Mouse (Mus musculus) CH12.LX (cell line): ENCODE measurements around the gene Crygb. TPM values are rescaled to one million over a fixed set of nuclear protein-coding genes. Genes with fewer than 3 reads are reported as not detected.

Source experiments
- DNase-seq: peaks from one replicate; pipeline ENCODE4 v3.0.0-alpha.2; 2013; ENCODE audit errors: extremely low read depth
- H3K27ac ChIP-seq: 2 replicates; pipeline ENCODE4 v1.5.1; 2012; ENCODE audit warnings: low read depth, mild to moderate bottlenecking, control low read depth, moderate library complexity; ENCODE audit not compliant: insufficient read depth
- H3K27me3 ChIP-seq: replicated peaks from 2 replicates; pipeline ENCODE3; 2012; ENCODE audit warnings: inconsistent platforms
- H3K36me3 ChIP-seq, 2 experiments: replicated peaks in 1 of 2; 2 replicates each; pipeline versions ENCODE3 to v1.6.1; 2012; ENCODE audit warnings: inconsistent platforms in 1 of 2, low read length in 1 of 2, mild to moderate bottlenecking in 1 of 2, mixed read lengths in 1 of 2, moderate library complexity in 1 of 2; ENCODE audit not compliant: control insufficient read depth in 1 of 2, insufficient read depth in 1 of 2
- H3K4me1 ChIP-seq, 2 experiments: 2 replicates each; pipeline ENCODE4 v1.6.1; 2012; ENCODE audit warnings: inconsistent platforms in 1 of 2, moderate library complexity in 1 of 2; ENCODE audit not compliant: insufficient read depth in 2 of 2, control insufficient read depth in 1 of 2
- H3K4me2 ChIP-seq: 2 replicates; pipeline ENCODE4 v1.6.1; 2012; ENCODE audit warnings: low read depth, mild to moderate bottlenecking, control low read depth; ENCODE audit not compliant: poor library complexity, insufficient read depth, severe bottlenecking
- H3K4me3 ChIP-seq, 3 experiments: fragments of 150-350 bp in 1 of 3; sonication (generic) in 1 of 3; replicated peaks in 1 of 3; 2 replicates each; pipeline versions ENCODE3 to v1.5.1; 2011 to 2012; ENCODE audit warnings: low read depth in 2 of 3, low read length in 2 of 3, mild to moderate bottlenecking in 2 of 3, moderate library complexity in 2 of 3, control low read depth in 1 of 3, improper control_type of control experiment in 1 of 3, inconsistent platforms in 1 of 3, mixed read lengths in 1 of 3; ENCODE audit not compliant: poor library complexity in 1 of 3
- H3K79me2 ChIP-seq: replicated peaks from 2 replicates; pipeline ENCODE4 v1.6.1; 2012; ENCODE audit warnings: mild to moderate bottlenecking, moderate library complexity; ENCODE audit not compliant: control insufficient read depth, poor library complexity, insufficient read depth, severe bottlenecking; ENCODE audit errors: extremely low read depth
- H3K9ac ChIP-seq: 2 replicates; pipeline ENCODE4 v1.6.1; 2012; ENCODE audit warnings: low read depth, mild to moderate bottlenecking, control low read depth, moderate library complexity; ENCODE audit not compliant: insufficient read depth
- H3K9me3 ChIP-seq: replicated peaks from 2 replicates; pipeline ENCODE3; 2012; ENCODE audit warnings: low read length, inconsistent platforms, mixed read lengths
- CHD1 ChIP-seq: IDR thresholded peaks from 2 replicates; pipeline ENCODE4 v1.6.1; 2012; ENCODE audit warnings: low read depth, low read length, improper control_type of control experiment, inconsistent platforms
- CHD2 ChIP-seq: IDR thresholded peaks from 2 replicates; pipeline ENCODE4 v1.6.1; 2011; ENCODE audit warnings: low read length, improper control_type of control experiment
- CTCF ChIP-seq, 2 experiments: IDR thresholded peaks in 1 of 2; conservative IDR thresholded peaks in 1 of 2; 2 replicates each; pipeline ENCODE4 v1.5.1; 2011 to 2012; ENCODE audit warnings: low read depth in 2 of 2, low read length in 2 of 2, improper control_type of control experiment in 1 of 2, inconsistent platforms in 1 of 2, mild to moderate bottlenecking in 1 of 2, moderate library complexity in 1 of 2
- ETS1 ChIP-seq: conservative IDR thresholded peaks from 2 replicates; pipeline ENCODE4 v1.6.1; 2012; ENCODE audit warnings: low read depth, mild to moderate bottlenecking, inconsistent platforms, low read length, improper control_type of control experiment, moderate library complexity
- GABPA ChIP-seq: IDR thresholded peaks from 2 replicates; pipeline ENCODE4 v1.6.1; 2012; ENCODE audit warnings: low read depth, low read length, improper control_type of control experiment, inconsistent platforms; ENCODE audit not compliant: insufficient replicate concordance
- HCFC1 ChIP-seq: IDR thresholded peaks from 2 replicates; pipeline ENCODE4 v1.6.1; 2012; ENCODE audit warnings: low read depth, mild to moderate bottlenecking, inconsistent platforms, low read length, improper control_type of control experiment
- IRF4 ChIP-seq: IDR thresholded peaks from 2 replicates; pipeline ENCODE4 v1.6.1; 2014; ENCODE audit warnings: low read depth, mild to moderate bottlenecking, inconsistent platforms, low read length, improper control_type of control experiment
- JUN ChIP-seq: IDR thresholded peaks from 2 replicates; pipeline ENCODE4 v1.6.1; 2011; ENCODE audit warnings: low read depth, mild to moderate bottlenecking, low read length, improper control_type of control experiment, moderate library complexity; ENCODE audit not compliant: insufficient read depth
- JUND ChIP-seq: conservative IDR thresholded peaks from 2 replicates; pipeline ENCODE4 v1.6.1; 2011; ENCODE audit warnings: low read depth, low read length, improper control_type of control experiment
- MAFK ChIP-seq: IDR thresholded peaks from 2 replicates; pipeline ENCODE4 v1.6.1; 2011; ENCODE audit warnings: low read length, improper control_type of control experiment; ENCODE audit not compliant: insufficient replicate concordance
- MYC ChIP-seq: IDR thresholded peaks from 2 replicates; pipeline ENCODE4 v1.6.1; 2011; ENCODE audit warnings: low read depth, mild to moderate bottlenecking, improper control_type of control experiment, low read length
- NELFE ChIP-seq: IDR thresholded peaks from 2 replicates; pipeline ENCODE4 v1.6.1; 2011; ENCODE audit warnings: low read depth, low read length, improper control_type of control experiment
- POLR2A ChIP-seq: IDR thresholded peaks from 2 replicates; pipeline ENCODE4 v1.6.1; 2011; ENCODE audit warnings: low read depth, mild to moderate bottlenecking, improper control_type of control experiment, low read length
- POLR2AphosphoS2 ChIP-seq: IDR thresholded peaks from 2 replicates; pipeline ENCODE4 v1.6.1; 2011; ENCODE audit warnings: low read depth, low read length, improper control_type of control experiment
- TBP ChIP-seq: conservative IDR thresholded peaks from 2 replicates; pipeline ENCODE4 v1.6.1; 2011; ENCODE audit warnings: low read depth, low read length, improper control_type of control experiment
- UBTF ChIP-seq: IDR thresholded peaks from 2 replicates; pipeline ENCODE4 v1.6.1; 2012; ENCODE audit warnings: low read depth, mild to moderate bottlenecking, inconsistent platforms, low read length, improper control_type of control experiment, moderate library complexity
- USF2 ChIP-seq: conservative IDR thresholded peaks from 2 replicates; pipeline ENCODE4 v1.6.1; 2011; ENCODE audit warnings: low read depth, low read length, improper control_type of control experiment
- ZMIZ1 ChIP-seq: IDR thresholded peaks from 2 replicates; pipeline ENCODE4 v1.6.1; 2012; ENCODE audit warnings: low read depth, mild to moderate bottlenecking, inconsistent platforms, low read length, improper control_type of control experiment
- dilution Hi-C: fragments of 300-500 bp; cut with MboI; formaldehyde crosslinking; loops from 2 replicates; pipeline ENCODE4 v1.14.3; 2020; ENCODE audit warnings: low sequenced_read_pairs; ENCODE audit not compliant: extremely low pct_unique_long_range_greater_than_20kb, extremely low pct_ligation_motif_present
- in situ Hi-C: fragments of 300-500 bp; cut with MboI; formaldehyde crosslinking; loops from 3 replicates; pipeline ENCODE4 v1.14.3; 2019; ENCODE audit warnings: low sequenced_read_pairs, low pct_ligation_motif_present, low pct_unique_long_range_greater_than_20kb, mixed read lengths
- polyA plus RNA-seq: library from polyadenylated mRNA; unstranded; fragments of >175 nt; gene quantifications from 2 replicates; pipeline ENCODE4 v1.2.1, GENCODE M21; 2012; ENCODE audit warnings: low read depth; ENCODE audit not compliant: insufficient read length
- total RNA-seq, 2 experiments: library from RNA; depleted of rRNA; stranded (reverse); fragments of 300-350 nt in 1 of 2; fragments of >200 nt in 1 of 2; gene quantifications; 2 replicates each; pipeline ENCODE4 v1.2.3; 2012 to 2014

The Crygb gene
- total and polyA plus RNA-seq, 3 experiments, result not detected

DNA sequence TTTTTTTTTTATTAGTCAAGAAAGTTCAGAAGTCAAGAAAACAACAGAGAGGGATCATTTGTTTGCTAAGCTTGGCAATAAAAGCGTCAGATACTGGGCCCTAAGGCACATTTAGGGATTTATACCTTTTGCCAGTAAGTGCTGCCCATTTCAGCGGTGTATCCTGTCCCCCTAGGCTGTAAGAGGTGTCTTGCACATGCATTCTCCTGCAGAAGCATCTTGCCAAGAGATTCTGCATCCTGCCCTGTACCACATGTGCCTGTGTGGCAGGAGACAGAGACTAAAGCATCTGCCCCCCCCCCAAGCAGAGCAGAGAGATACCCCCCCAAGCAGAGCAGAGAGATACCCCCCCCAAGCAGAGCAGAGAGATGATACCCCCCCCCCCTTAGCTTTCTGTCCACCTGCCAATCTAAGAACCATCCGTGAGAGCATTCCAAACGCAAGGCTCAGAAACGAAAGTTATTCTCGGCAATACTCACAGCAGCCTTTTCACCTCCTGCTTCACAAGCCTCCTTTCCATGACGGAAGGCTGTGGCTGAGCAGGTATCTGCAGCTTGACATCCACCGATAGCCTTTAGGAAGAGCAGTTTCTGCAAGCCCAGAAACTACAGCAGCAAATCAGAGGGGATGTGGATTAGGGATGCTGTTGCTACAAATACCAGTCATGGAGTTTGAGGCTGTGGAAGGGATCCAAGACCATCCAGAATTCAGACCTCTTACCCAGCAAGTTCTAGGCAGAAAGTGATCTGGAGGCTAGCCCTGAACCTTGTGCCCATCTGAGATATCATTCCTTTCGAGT, 40.7 kb upstream of the Crygb start, which contains the start of gene D630023F18Rik:
Gene D630023F18Rik, minus strand, starts transcription at position 641 of the 799 bp plus-strand sequence.
- Histone ChIP-seq H3K79me2 (no peaks in the 10 kb centered on the region), H3K4me3 (peak within 1 kb of the TSS in 2 of 3 experiments; percentile 25 to 28), H3K36me3 (no peaks in the 10 kb centered on the region), H3K4me1 (no peaks in the 10 kb centered on the region), H3K4me2 (0 out of 2 replicates have a peak within 1 kb of the TSS, but pooled peaks have one; percentile 55), H3K9me3 (no peaks in the 10 kb centered on the region), H3K27ac (no peak within 1 kb of the TSS), H3K9ac (no peak within 1 kb of the TSS), H3K27me3 (no peaks in the 10 kb centered on the region)
- TF ChIP-seq CHD1 (no peak), POLR2AphosphoS2 (no peak), TBP (no peak), CTCF (conservative IDR thresholded peaks at IDR 0.05 in 1 of 2, IDR thresholded peaks at IDR 0.05 in 1 of 2; ENCODE audit: low read depth in 2 of 2, low read length in 2 of 2) (no peak)
- in situ Hi-C loops, result no loop called here
- no peak for DNase-seq
- dilution Hi-C loops, result no loop called here

DNA sequence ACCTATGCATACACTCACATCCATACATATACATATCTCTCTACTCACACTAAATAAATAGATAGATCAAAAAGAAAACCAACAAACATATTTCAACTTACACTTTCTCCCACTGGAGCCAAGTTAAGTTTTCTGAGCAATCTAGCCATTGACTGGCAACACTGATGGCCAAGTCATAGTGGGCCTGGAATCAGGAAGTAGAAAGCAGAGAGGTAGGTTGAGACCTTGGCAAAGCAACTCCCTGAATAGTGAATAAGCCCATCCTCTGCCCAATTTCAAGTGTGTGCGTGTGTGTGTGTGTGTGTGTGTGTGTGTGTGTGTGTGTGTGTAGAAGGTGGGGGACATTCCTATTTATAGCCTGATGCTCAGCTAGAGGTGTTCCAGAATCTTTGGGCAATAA, 37.4 kb upstream of the Crygb start, which contains the start of gene Gm28845:
Gene Gm28845, minus strand, starts transcription at position 121 of the 400 bp plus-strand sequence.
- Histone ChIP-seq H3K4me1 (no peaks in the 10 kb centered on the region), H3K4me2 (no peak within 1 kb of the TSS), H3K4me3 (no peak within 1 kb of the TSS), H3K79me2 (no peaks in the 10 kb centered on the region), H3K9ac (no peak within 1 kb of the TSS), H3K36me3 (no peaks in the 10 kb centered on the region), H3K27me3 (no peaks in the 10 kb centered on the region), H3K27ac (no peak within 1 kb of the TSS), H3K9me3 (no peaks in the 10 kb centered on the region)
- dilution Hi-C loops (no loop called here), in situ Hi-C loops (loop anchor here (10.0 kb wide), 1 partner anchor 55 kb away; no protein-coding TSS in a partner anchor)
- TF ChIP-seq UBTF, result no peak
- TF ChIP-seq POLR2AphosphoS2, result no peak
- TF ChIP-seq ETS1, result no peak
- no peak for TF ChIP-seq JUND
- no peak for TF ChIP-seq HCFC1
- TF ChIP-seq USF2, result no peak
- no peak for TF ChIP-seq GABPA
- no peak for TF ChIP-seq IRF4
- no peak for TF ChIP-seq POLR2A
- TF ChIP-seq MAFK, result no peak
- no peak for TF ChIP-seq JUN
- TF ChIP-seq CHD2, result no peak
- TF ChIP-seq ZMIZ1, result no peak
- TF ChIP-seq NELFE, result no peak
- no peak for TF ChIP-seq MYC
- DNase-seq, result peak; percentile 12
